Mouse (Mus musculus): ENCODE data around the gene Sdk1. TPM values are rescaled to one million over a fixed set of nuclear protein-coding genes. Genes with fewer than 3 reads are reported as not detected.
A peak's percentile ranks its signal among the peaks of the same experiment; 100 is the strongest.

Sdk1 gene
- not detected in 2 replicates for total RNA-seq (2017)

DNA sequence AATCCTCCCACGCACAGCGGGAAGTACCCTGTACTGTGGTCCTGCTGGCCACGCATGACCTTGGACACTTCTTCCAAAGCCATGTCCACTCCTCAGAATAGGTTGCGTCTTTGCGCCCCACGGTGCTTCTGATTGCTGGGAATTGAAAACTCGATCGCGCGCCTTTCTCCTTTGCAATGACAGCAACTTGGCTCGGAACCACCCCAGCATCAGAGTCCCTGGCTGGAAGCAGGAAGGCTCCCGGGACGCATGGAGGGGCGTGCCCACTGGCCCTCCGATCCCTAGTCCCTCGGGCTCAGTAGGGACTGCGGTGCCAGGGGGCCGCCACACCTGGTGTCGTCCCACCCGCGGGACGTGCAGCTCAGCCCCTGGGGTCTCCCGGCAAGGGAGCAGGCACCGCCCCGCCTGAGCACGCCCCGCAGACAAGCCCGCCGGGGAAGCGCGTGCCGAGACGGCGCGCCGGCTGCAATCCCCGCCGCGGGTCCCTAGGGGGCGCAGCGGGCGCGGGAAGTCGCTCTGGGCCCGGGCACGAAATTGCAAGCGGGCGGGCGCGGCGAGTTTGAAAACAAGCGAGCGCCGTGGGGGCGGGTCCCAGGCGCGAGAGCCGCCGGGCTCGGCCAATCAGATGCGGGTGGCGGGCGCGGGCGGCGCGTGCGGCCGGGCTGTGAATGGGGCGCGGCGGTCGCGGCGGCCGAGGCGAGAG lies at the start of gene Sdk1:
Gene Sdk1 (plus strand): TSS at position 650 of the 703 bp plus-strand sequence.
- peak; percentile 61 for ATAC-seq (ENCODE audit: extremely low read depth, insufficient number of reproducible peaks, low FRiP score, poor library complexity, severe bottlenecking)

DNA sequence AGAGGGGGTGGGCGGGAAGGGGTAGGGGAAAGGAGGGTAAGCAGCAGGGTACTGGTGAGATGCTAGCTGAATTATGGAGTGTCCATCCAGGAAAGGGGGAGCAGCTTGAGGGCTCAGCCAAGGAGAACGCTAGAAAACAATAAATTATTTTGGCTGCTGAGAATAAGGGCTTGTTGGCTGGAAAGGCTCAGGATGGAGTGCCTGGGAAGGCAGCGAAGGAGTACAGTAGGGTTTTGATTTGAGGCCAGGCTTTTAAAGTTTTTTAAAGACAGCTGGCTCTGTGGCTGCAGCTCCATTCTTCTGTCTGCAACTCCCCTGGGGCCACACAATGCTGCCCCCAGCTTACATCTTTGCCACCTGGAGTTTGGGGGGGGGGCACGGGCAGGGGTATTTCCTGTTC lies 44.0 kb upstream of the Sdk1 start:
- no peak for ATAC-seq (ENCODE audit: extremely low read depth, insufficient number of reproducible peaks, low FRiP score, poor library complexity, severe bottlenecking)

DNA sequence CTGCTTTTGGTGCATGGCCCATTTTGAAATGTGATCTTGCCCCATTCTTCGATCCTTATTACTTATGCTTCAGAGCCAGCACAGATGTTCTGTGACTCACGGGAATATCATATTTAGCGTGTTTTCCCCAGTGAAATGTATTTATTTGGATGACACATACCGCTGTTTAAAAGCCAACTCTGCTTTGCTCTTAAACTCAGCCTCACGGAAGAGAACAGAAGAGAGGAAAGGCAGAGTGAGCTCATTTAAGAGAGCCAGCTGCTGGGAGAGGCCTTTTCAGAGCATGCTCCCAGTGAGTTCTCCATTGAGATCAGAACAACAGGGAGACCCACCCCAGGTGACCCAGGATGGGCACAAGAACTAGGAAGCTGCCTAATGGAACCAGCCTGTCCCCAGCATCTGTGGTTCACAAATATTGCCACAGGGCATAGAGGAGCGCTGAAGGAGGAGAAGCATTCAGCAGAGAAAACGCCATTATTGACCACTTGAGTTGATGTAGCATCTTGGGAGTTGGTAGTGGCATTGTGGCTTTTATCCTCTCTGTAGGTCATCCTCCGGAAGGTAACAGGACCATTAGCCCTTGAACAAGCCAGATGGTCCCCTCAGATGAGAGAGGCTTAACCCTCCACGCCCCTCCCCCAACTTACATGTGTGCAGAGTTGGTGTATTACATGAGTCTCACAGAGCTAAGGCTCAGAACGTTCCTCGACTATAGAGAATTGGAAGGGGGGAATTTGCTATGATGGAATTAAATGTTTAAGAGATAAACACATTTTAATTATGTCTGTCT lies 38.8 kb upstream of the Sdk1 start:
- no peak for ATAC-seq (ENCODE audit: extremely low read depth, insufficient number of reproducible peaks, low FRiP score, poor library complexity, severe bottlenecking)

DNA sequence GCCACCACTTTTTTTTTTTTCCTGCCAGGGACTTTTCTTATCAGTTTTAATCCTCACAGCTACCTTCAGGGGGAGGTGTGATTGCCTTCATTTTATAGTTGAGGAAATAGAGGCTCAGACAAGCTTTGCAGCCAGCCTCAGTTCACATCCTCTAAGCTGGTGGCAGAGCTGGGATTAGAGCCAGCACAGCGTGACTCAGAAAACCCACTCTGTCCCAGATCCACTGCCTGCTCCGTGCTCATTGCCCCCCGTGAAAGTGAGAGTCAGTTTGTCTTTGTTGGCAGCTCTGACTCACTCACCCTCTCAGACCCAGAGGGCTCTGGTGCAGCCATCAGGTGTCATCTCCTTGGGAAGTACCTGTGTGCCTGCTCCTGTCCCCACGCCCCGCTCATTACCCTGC lies 34.2 kb upstream of the Sdk1 start:
- no peak for ATAC-seq (ENCODE audit: extremely low read depth, insufficient number of reproducible peaks, low FRiP score, poor library complexity, severe bottlenecking)

DNA sequence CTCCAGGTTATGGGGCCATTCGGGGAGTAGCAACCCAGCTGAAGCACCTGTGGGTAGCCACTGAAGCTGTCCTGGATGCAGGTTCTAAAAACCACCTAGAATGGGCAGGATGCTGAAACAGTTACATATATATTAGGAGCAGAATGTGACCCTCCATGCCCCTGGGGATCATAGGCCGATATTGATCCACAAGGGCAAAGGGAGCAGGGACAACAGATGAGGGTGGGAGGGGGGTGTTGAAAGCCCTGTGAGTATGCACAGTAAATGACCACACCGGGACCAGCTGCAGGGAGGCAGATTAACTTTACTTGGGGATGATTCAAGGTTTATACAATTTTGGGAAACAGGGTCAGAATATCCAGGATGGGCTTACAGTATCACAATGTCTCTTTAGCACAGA lies 16.0 kb upstream of the Sdk1 start:
- ATAC-seq (ENCODE audit: extremely low read depth, insufficient number of reproducible peaks, low FRiP score, poor library complexity, severe bottlenecking): no peak

DNA sequence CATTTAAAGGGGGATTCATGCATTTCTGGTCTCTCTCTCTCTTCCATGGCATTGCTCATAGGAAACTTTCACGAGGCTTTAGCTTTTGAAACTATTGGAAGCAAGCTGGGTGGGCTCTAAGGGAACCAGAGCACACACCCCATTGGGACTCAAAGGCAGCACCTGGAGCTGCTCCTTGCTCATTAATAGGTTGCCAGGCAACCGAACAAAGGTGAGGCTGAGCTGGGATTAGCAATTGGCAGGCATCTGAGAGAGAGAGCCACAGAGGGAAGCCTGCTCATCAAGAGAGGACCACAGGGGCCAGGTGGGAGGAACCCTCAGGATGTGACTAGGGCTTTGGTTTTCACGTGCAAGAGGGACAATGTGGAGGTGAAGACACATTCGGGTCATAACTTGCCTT lies 7.0 kb upstream of the Sdk1 start:
- ATAC-seq (ENCODE audit: extremely low read depth, insufficient number of reproducible peaks, low FRiP score, poor library complexity, severe bottlenecking): no peak

DNA sequence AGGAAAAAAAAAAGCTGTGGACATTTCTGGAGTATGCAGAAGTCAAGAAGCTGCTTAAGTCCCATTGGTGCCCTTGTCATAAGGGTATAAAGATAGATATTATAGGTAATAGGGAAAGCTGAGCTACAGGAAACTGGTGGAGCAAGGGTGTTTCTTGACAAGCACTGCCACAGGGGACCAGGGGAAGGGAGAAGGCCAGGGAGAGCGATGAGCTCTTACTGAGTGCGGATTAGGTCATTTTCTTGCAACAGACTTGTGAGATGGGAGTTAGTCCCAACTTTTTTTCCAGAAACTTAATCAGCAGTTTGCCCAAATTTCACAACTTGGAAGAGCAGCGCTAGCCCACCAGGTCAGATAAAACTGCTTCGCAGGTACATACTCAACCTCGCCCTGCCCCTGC lies 1.9 kb upstream of the Sdk1 start:
- no peak for ATAC-seq (ENCODE audit: extremely low read depth, insufficient number of reproducible peaks, low FRiP score, poor library complexity, severe bottlenecking)

DNA sequence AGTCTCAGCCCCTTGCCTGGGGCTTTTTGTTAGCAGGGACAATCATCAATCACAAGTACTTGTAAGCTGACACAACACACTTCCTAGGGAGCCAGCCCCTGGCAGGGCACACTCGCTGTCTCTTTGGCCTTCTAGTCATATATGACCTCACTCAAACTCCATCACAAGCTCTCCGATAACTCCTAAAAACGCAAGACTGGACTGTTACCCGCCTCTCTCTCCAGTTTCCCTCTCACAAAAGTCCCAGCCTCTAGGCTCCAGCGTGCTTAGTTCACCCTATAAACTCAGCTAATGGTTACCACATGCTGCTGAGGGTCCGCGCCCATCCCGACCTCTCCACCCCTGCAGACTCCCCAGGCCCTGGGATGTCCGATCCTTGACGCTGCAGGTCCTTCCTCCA lies 849 bp upstream of the Sdk1 start:
- ATAC-seq (ENCODE audit: extremely low read depth, insufficient number of reproducible peaks, low FRiP score, poor library complexity, severe bottlenecking): no peak

DNA sequence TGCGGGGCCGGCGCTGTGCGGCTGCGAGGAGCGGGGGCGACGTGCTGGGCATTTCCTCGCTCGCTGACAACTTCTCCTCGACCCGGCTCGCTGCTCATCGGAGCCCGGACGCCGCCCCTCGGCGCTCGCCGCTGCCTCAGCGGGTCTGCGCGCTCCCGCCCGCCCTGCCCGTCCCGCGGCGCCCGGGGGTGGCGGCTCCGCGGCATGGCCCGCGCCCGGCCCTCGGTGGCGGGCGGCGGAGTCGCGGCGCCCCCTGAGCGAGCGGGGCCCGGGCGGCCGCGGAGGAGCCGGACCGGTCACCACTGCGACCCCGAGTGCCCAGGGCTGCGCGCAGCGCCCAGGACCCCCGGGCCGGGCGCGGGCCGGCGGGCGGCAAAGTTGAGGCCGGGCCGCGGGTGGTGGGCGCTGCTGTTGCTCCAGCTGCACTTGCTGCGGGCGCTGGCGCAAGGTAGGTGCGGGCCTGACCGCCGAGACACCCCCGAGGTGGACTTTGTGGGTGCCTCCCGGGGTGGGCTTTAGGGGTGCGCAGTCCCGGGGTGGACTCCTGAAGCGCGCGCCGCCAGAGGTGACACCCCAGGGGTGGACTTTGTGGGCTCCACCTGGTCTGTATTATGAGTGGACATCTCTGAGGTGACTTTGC lies 475 bp downstream of the Sdk1 start:
- no peak for ATAC-seq (ENCODE audit: extremely low read depth, insufficient number of reproducible peaks, low FRiP score, poor library complexity, severe bottlenecking)

DNA sequence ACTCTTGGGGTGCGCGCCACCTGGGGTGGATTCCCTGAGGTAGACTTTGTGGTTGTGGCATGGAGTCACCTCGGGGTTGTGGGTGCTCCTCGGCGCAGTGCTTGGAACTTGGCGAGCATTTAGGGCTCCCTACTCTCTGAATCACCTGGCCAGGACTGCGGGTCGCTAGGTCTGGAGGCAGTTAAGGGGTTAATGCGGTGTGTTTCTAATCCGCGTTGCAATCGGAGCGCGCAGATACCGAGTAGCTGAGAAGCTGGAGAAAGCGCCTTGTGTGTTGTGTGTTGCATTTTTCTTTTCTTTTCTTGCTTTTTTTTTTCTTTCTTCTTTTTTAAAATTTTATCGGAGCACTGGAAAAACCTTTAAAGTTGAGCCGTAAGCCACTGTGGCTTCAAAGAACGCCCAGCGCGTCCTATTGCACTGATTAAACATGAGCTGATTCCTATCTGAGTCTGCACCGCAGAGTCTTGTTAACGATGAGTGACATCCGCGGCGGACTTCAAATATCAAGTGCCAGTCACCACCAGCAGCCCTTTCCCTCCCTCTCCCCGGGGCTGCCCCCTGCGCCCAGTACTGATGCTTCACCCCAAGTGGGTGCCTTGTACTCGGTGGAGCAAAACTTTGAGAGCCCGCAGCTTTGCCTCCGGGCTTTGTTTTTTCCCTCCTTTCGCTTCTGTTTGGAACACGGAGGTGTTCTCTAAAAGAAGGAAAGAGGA lies 2.1 kb downstream of the Sdk1 start:
- no peak for ATAC-seq (ENCODE audit: extremely low read depth, insufficient number of reproducible peaks, low FRiP score, poor library complexity, severe bottlenecking)

DNA sequence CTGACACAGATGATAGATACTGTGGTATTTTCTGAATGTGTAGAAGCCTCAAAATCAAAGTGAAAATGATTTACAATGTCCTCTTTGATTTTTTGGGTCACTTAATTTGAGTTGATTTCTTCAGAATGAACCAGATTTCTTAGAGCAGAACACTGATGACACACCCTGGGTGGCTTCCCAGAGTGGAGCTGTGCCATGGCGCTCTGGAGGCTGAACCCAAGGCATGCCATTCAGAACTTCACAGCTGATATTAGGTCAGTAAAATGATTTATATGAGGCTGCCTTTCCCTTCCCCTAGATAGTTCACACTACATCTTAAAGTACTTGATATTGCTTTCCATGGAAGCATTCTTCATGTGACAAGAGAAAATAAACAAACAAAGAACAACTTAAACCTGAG lies 23.0 kb downstream of the Sdk1 start:
- no peak for ATAC-seq (ENCODE audit: extremely low read depth, insufficient number of reproducible peaks, low FRiP score, poor library complexity, severe bottlenecking)

DNA sequence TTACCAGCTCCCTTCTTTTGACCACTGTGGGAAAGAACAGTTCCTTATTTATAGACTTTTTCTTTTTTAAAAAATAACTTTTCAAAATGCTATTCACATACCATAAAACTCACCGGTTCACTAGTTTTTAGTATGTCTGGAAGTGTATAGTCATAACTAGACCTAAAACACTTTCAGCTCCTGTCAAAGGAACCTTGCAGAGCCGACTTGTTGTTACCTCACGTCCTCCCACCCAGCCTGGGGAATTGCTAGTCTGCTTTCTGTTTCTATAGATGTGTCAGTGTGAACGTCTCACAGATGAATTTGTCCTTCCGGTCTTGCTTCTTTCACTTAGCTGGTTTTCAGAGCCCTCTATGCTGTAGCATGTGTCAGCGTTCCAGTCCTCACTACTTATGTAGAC lies 35.8 kb downstream of the Sdk1 start:
- no peak for ATAC-seq (ENCODE audit: extremely low read depth, insufficient number of reproducible peaks, low FRiP score, poor library complexity, severe bottlenecking)

DNA sequence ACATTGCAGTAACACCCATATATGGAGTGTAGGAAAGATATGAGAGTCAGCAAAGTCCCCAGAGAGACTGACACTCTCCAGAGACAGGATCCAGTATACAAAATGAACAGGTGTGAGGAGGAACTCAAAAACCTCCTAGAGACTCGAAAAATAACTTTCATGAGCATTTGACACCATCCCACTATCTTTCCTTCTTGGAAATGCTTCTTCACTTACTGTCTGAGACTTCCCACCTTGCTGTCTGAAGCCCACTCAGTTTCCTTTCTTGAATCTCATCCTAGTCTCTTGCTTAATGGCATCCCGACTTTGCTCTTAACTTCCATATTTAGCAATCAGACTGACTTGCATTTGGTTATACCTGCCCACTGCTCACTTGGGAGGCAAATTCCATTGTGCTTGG lies 40.5 kb downstream of the Sdk1 start:
- no peak for ATAC-seq (ENCODE audit: extremely low read depth, insufficient number of reproducible peaks, low FRiP score, poor library complexity, severe bottlenecking)

DNA sequence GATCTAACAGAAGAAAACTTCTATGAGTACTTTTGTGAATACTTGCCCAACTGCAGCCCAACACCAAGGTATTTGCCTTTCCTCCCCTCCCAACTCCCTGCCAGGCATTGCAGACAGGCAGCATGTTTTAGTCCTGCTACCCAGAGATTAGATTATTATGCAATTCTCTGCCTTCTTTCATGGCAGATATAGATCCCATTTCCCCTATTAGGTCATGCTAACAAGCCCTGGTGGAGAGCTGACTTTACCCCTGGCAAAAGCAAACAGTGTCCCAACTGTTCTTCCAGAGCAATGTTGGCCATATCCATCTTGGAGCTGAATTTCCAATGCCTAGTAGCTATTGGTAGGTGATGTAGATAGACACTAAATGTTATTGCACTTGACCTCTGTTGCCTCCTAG lies 48.3 kb downstream of the Sdk1 start:
- no peak for ATAC-seq (ENCODE audit: extremely low read depth, insufficient number of reproducible peaks, low FRiP score, poor library complexity, severe bottlenecking)

DNA sequence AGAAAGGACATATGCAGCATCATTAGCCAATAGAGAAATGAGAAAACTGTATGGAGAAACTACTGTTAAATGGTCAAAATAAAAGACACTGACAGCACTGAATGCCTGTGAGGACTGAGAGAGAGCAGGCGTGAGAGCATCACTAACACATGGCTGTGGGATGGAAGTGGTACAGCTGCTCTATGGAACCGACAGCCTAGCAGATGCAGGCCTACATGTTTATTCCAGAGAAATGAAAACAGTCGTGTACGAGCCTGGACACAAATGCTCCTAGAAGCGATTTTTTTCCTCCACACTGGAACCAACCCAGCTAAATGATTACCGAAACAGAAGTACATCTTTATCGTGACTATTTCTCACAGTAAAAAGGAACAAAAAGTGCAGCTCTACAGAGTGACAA lies 54.0 kb downstream of the Sdk1 start:
- no peak for ATAC-seq (ENCODE audit: extremely low read depth, insufficient number of reproducible peaks, low FRiP score, poor library complexity, severe bottlenecking)

DNA sequence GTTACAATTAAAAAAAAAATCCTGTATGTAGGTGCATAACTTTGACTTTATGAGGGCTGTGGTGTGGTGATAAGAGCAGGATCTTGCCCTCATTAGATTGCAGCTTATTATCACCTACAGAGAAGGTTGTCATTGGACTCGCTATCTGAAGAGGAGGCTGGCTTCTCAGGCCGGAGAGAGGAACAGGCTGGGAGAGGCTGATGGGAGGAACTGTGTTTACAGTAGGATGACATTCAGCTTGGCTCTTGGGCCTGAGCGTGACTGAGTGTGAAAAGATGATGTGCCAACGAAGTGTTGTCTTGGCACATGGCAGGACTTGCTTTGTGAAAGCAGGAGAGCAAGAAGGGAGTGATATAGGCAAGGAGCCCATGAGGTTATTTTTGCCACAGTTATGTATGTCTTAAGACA lies 61.0 kb downstream of the Sdk1 start:
- no peak for ATAC-seq (ENCODE audit: extremely low read depth, insufficient number of reproducible peaks, low FRiP score, poor library complexity, severe bottlenecking)

DNA sequence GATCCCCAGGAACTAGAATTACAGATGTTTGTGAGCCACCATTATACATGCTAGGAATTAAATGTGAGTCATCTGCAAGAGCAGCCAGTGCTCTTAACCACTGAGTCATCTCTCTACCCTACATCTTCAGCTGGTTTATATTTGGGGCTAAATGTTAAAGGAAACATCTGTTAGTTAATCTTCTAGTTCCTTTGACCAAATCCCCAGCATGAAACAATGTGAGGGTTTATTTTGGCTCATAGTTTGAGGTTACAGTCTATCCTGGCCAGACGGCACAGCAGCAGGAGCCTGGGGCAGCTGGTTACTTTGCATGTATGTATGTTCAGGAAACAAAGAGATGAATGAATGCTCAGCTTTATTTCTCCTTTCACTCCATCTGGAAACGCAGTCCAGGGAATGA lies 62.5 kb downstream of the Sdk1 start:
- no peak for ATAC-seq (ENCODE audit: extremely low read depth, insufficient number of reproducible peaks, low FRiP score, poor library complexity, severe bottlenecking)

DNA sequence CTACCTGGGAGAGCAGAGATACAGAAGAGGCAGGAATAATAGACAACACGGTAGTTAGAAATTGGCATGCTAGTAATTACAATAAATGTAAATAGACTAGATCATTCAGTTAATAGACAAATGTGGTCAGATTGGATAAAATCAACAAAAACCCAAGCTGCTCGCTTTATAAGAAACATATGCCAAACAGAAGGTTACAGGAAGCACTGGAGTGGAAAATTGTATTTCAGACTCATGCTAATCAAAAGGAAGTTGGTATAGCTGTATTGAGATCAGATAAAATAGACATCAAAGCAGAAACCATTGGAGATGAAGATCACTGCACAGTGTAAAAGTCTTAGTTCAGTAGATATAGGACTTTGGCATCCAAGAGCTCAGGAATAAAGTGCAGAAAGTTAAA lies 63.4 kb downstream of the Sdk1 start:
- ATAC-seq (ENCODE audit: extremely low read depth, insufficient number of reproducible peaks, low FRiP score, poor library complexity, severe bottlenecking): no peak

DNA sequence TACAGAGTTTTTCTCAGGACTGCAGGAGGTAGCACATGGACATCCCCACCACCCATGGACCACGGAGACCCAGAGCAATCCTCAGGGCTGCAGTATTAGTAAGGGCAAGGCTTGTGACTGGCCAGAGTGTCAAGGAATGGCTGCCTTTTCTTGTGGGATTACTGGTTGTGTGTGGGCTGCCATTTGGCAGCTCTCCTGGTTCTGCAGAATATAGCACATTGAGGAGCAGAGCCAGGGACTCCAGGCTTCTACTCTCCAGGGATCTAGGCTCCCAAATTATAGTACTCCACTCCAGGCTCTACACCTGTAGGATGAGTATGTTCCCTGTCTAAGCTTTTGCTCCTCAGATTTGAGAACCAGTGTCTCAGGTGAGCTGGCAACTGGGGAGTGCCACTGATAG lies 69.4 kb downstream of the Sdk1 start:
- ATAC-seq (ENCODE audit: extremely low read depth, insufficient number of reproducible peaks, low FRiP score, poor library complexity, severe bottlenecking): no peak

DNA sequence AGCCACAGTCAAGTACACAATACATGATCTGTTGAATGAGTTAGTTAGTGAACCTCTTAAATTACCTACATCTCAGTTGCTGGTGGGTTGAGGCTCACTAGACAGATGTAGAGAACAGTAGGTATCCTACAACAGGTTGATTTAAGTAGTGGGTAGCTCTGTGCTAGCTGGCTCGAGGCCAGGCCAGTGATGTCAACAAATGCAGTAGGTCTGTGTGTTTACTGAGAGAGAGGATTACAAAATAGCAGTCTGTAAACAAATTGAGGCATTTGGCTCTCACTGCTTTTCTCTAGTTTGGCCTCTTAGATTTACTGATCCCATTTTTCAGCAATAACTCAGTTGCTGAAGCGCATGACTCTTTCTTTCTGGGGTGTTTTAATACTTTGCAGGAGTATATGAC lies 70.5 kb downstream of the Sdk1 start:
- no peak for ATAC-seq (ENCODE audit: extremely low read depth, insufficient number of reproducible peaks, low FRiP score, poor library complexity, severe bottlenecking)

Data from neutrophil, adult 5-6 weeks (primary cell).